Mouse (Mus musculus) hindbrain, postnatal 0 days (tissue): ENCODE measurements around the gene Ndufa1. TPM values are rescaled to one million over a fixed set of nuclear protein-coding genes. Genes with fewer than 3 reads are reported as not detected.

Source experiments
- ATAC-seq: fragments of 200-750 bp; cut with Nextera tagmentation; 2 replicates; pipeline ENCODE4 v1.8.0; 2017; ENCODE audit warnings: mild to moderate bottlenecking, moderate TSS enrichment, moderate library complexity
- DNase-seq: peaks from one replicate; pipeline ENCODE4 v3.0.0-alpha.2; 2015; ENCODE audit warnings: low spot score
- H3K27ac ChIP-seq: fragments of 300-500 bp; sonication (generic); 2 replicates; pipeline ENCODE4 v1.5.1; 2014; ENCODE audit warnings: mild to moderate bottlenecking
- H3K27me3 ChIP-seq: fragments of 300-500 bp; sonication (generic); 2 replicates; pipeline ENCODE4 v1.6.1; 2014; ENCODE audit warnings: low read length, mixed read lengths; ENCODE audit not compliant: insufficient read depth
- H3K36me3 ChIP-seq: fragments of 300-500 bp; sonication (generic); 2 replicates; pipeline ENCODE4 v1.6.1; 2014; ENCODE audit warnings: low read length, mixed read lengths; ENCODE audit not compliant: insufficient read depth
- H3K4me1 ChIP-seq: fragments of 300-500 bp; sonication (generic); 2 replicates; pipeline ENCODE4 v1.6.1; 2014; ENCODE audit warnings: antibody characterized with exemption, low read length, mixed read lengths; ENCODE audit not compliant: insufficient read depth
- H3K4me2 ChIP-seq: fragments of 300-500 bp; sonication (generic); 2 replicates; pipeline ENCODE4 v1.6.1; 2014; ENCODE audit warnings: low read depth, mild to moderate bottlenecking, low read length, moderate library complexity, mixed read lengths
- H3K4me3 ChIP-seq: fragments of 300-500 bp; sonication (generic); 2 replicates; pipeline ENCODE4 v1.5.1; 2014; ENCODE audit warnings: low read length
- H3K9ac ChIP-seq: fragments of 300-500 bp; sonication (generic); replicated peaks from 2 replicates; pipeline ENCODE4 v1.6.1; 2014; ENCODE audit warnings: mild to moderate bottlenecking, low read length, moderate library complexity, mixed read lengths
- H3K9me3 ChIP-seq: fragments of 300-500 bp; sonication (generic); 2 replicates; pipeline ENCODE4 v1.6.1; 2016; ENCODE audit warnings: low read length, mixed read lengths
- CTCF ChIP-seq: IDR thresholded peaks from 2 replicates; pipeline ENCODE4 v1.5.1; 2016; ENCODE audit warnings: antibody characterized with exemption, control low read depth, low read depth
- WGBS: fragments of 180-500 bp; shearing (Covaris S2); extraction: QIAGEN DNeasy Blood & Tissue Kit; methylation state at CpG from one replicate; pipeline ENCODE4 v1.1.7; 2014; 5-methylcytosine and 5-hydroxymethylcytosine counted together
- polyA plus RNA-seq: library from polyadenylated mRNA; unstranded; fragments of >200 nt; fragmentation: Nextera tagmentation; extraction: Ambion mirVana; gene quantifications from 2 replicates; pipeline ENCODE4 v1.2.1, GENCODE M21; 2015
- total RNA-seq: library from RNA; depleted of rRNA; stranded (reverse); fragments of >200 nt; gene quantifications from 2 replicates; pipeline ENCODE4 v1.2.3, GENCODE M21; 2014; rRNA removed

Gene Ndufa1
- total and polyA plus RNA-seq, 2 experiments from 2014 or later, result 126 to 915 TPM

DNA sequence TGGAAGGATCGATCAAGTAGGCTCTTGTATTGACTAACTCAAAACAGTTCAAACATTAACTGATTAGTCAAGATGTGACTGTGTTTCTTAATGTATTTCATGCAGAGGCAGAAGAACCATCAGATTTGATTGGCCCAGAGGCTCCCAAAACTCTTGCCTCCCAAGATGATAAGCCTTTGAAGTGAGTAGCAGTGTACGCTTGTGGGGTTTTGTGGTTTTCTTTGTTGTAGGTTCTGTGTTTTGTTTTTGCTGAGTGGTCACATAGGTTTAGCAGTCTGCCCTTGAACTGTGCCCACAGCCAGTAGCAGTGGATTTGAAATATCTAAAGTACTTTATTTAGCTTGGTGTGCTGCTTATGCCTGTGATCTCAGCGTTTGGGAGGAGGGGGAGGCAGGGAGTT, 49.2 kb downstream of the Ndufa1 start:
- H3K4me2 ChIP-seq, result no peak overlapping the region
- TF ChIP-seq CTCF, result no peak
- no peak overlapping the region for H3K9ac ChIP-seq
- no peak overlapping the region for H3K27ac ChIP-seq
- WGBS, result 83% methylated on average over 3 of the region's 3 CpGs
- ATAC-seq (no peak), DNase-seq (no peak)
- no peaks in the 10 kb centered on the region for H3K27me3 ChIP-seq
- no peaks in the 10 kb centered on the region; the same call in 1 of the 2 replicates for H3K36me3 ChIP-seq
- no peaks in the 10 kb centered on the region for H3K9me3 ChIP-seq
- H3K4me3 ChIP-seq, result no peak overlapping the region
- no peaks in the 10 kb centered on the region for H3K4me1 ChIP-seq

Other genes starting within 250 kb of the Ndufa1 start
- 81.3 and 106 TPM in 2 replicates for gene Sept6, start 199.4 kb downstream of the Ndufa1 start, total RNA-seq
- 55.0 and 59.6 TPM in 2 replicates for gene Sept6, start 199.4 kb downstream of the Ndufa1 start, polyA plus RNA-seq
- gene Sowahd, start 142.3 kb downstream of the Ndufa1 start, total RNA-seq, result not detected in 2 replicates
- 0.09 TPM in 1 of 2 replicates, not detected in the other for gene Sowahd, start 142.3 kb downstream of the Ndufa1 start, polyA plus RNA-seq
- 99.1 and 125 TPM in 2 replicates for gene Rpl39, start 105.8 kb downstream of the Ndufa1 start, total RNA-seq
- 351 and 371 TPM in 2 replicates for gene Rpl39, start 105.8 kb downstream of the Ndufa1 start, polyA plus RNA-seq
- 6.8 and 7.9 TPM in 2 replicates for gene Upf3b, start 80.8 kb downstream of the Ndufa1 start, total RNA-seq
- gene Upf3b, start 80.8 kb downstream of the Ndufa1 start, polyA plus RNA-seq, result 22.8 and 25.9 TPM in 2 replicates
- 19.1 and 19.9 TPM in 2 replicates for gene Nkap, start 64.4 kb downstream of the Ndufa1 start, total RNA-seq
- gene Nkap, start 64.4 kb downstream of the Ndufa1 start, polyA plus RNA-seq, result 21.1 and 21.6 TPM in 2 replicates
- gene Akap14, start 22.3 kb downstream of the Ndufa1 start, total RNA-seq, result not detected in 2 replicates
- 0.23 and 0.44 TPM in 2 replicates for gene Akap14, start 22.3 kb downstream of the Ndufa1 start, polyA plus RNA-seq
- gene Rnf113a1, start 82 bp upstream of the Ndufa1 start, total RNA-seq, result 7.3 and 7.6 TPM in 2 replicates
- gene Rnf113a1, start 82 bp upstream of the Ndufa1 start, polyA plus RNA-seq, result 27.3 and 27.9 TPM in 2 replicates
- gene Gm9, start 19.9 kb upstream of the Ndufa1 start, total RNA-seq, result not detected in 2 replicates
- not detected in 2 replicates for gene Gm9, start 19.9 kb upstream of the Ndufa1 start, polyA plus RNA-seq
- gene Rhox1, start 31.1 kb upstream of the Ndufa1 start, total RNA-seq, result not detected in 2 replicates
- gene Rhox1, start 31.1 kb upstream of the Ndufa1 start, polyA plus RNA-seq, result not detected in 2 replicates
- not detected in 2 replicates for gene Rhox2a, start 53.8 kb upstream of the Ndufa1 start, total RNA-seq
- gene Rhox2a, start 53.8 kb upstream of the Ndufa1 start, polyA plus RNA-seq, result not detected in 2 replicates
- gene Rhox3a, start 58.8 kb upstream of the Ndufa1 start, total RNA-seq, result not detected in 2 replicates
- not detected in 2 replicates for gene Rhox3a, start 58.8 kb upstream of the Ndufa1 start, polyA plus RNA-seq
- gene Rhox4a, start 74.2 kb upstream of the Ndufa1 start, total RNA-seq, result not detected in 2 replicates
- gene Rhox4a, start 74.2 kb upstream of the Ndufa1 start, polyA plus RNA-seq, result not detected in 2 replicates
- gene Rhox3a2, start 188.9 kb upstream of the Ndufa1 start, total RNA-seq, result not detected in 2 replicates
- gene Rhox3a2, start 188.9 kb upstream of the Ndufa1 start, polyA plus RNA-seq, result not detected in 2 replicates
- not detected in 2 replicates for gene Rhox4a2, start 199.7 kb upstream of the Ndufa1 start, total RNA-seq
- not detected in 2 replicates for gene Rhox4a2, start 199.7 kb upstream of the Ndufa1 start, polyA plus RNA-seq
- gene Rhox2b, start 220.9 kb upstream of the Ndufa1 start, total RNA-seq, result 0.47 TPM in 1 of 2 replicates, not detected in the other
- gene Rhox2b, start 220.9 kb upstream of the Ndufa1 start, polyA plus RNA-seq, result not detected in 2 replicates
- gene Rhox4b, start 241.3 kb upstream of the Ndufa1 start, total RNA-seq, result not detected in 2 replicates
- gene Rhox4b, start 241.3 kb upstream of the Ndufa1 start, polyA plus RNA-seq, result not detected in 2 replicates